Mouse (Mus musculus) neural tube, embryonic 10.5 days (tissue): ENCODE data around the gene Lin28a.
"Not testable (repeated sequence)": the region's sequence is repeated elsewhere in the genome, so short reads cannot be mapped to it uniquely, and the experiment has no call there.

Experiments
- DNase-seq: peaks from one replicate; pipeline ENCODE4 v3.0.0-alpha.2; 2017; ENCODE audit warnings: low spot score; ENCODE audit errors: extremely low spot score

Lin28a gene

GRCm38 (mm10) chr4:134019210-134019609 is 569 bp upstream of the Lin28a start:
- peak; percentile 86 for DNase-seq

GRCm38 (mm10) chr4:134018038-134018778 is 433 bp downstream of the Lin28a start:
- peak; percentile 73 for DNase-seq

- DNase-seq: peak; percentile 67
Measured at GRCm38 (mm10) chr4:134017201-134017865, 1.3 kb downstream of the Lin28a start.

- peak; percentile 63 for DNase-seq
Measured at GRCm38 (mm10) chr4:134016767-134017166, 1.9 kb downstream of the Lin28a start.

GRCm38 (mm10) chr4:134016208-134016607 is 2.4 kb downstream of the Lin28a start:
- no peak for DNase-seq

GRCm38 (mm10) chr4:134012858-134013528 is 5.6 kb downstream of the Lin28a start:
- DNase-seq: peak; percentile 40

GRCm38 (mm10) chr4:134011450-134012414 is 6.9 kb downstream of the Lin28a start:
- DNase-seq: peak; percentile 37

- no peak for DNase-seq
Measured at GRCm38 (mm10) chr4:134009709-134010108, 8.9 kb downstream of the Lin28a start.

GRCm38 (mm10) chr4:134006845-134007244 is 11.8 kb downstream of the Lin28a start:
- no peak for DNase-seq

- no peak for DNase-seq
Measured at GRCm38 (mm10) chr4:134005581-134006358, 12.9 kb downstream of the Lin28a start.

GRCm38 (mm10) chr4:134002903-134003302 is 15.7 kb downstream of the Lin28a start:
- DNase-seq: no peak

GRCm38 (mm10) chr4:134002246-134002645 is 16.4 kb downstream of the Lin28a start:
- no peak for DNase-seq

GRCm38 (mm10) chr4:134001710-134002109 is 16.9 kb downstream of the Lin28a start:
- no peak for DNase-seq

- DNase-seq: peak; percentile 99
Measured at GRCm38 (mm10) chr4:134000466-134001438, 17.9 kb downstream of the Lin28a start, which contains the start of gene Dhdds. Dhdds (minus strand) TSS chr4:134000918.

- no peak for DNase-seq
Measured at GRCm38 (mm10) chr4:133994697-133995096, 23.9 kb downstream of the Lin28a start.

- DNase-seq: no peak
Measured at GRCm38 (mm10) chr4:133991087-133991660, 27.5 kb downstream of the Lin28a start.

GRCm38 (mm10) chr4:133990035-133990434 is 28.6 kb downstream of the Lin28a start:
- DNase-seq: no peak

- not testable (repeated sequence) for DNase-seq
Measured at GRCm38 (mm10) chr4:133988289-133988688, 30.4 kb downstream of the Lin28a start.

- no peak for DNase-seq
Measured at GRCm38 (mm10) chr4:133982936-133983335, 35.7 kb downstream of the Lin28a start.
